Mouse (Mus musculus): ENCODE measurements around the gene A4galt. TPM values are rescaled to one million over a fixed set of nuclear protein-coding genes. Genes with fewer than 3 reads are reported as not detected.

The A4galt gene
- total RNA-seq, 2 experiments from 2014 or later = 3.4 to 8.3 TPM

- DNase-seq = no peak
- intact Hi-C loops (cut with DNase I) = no loop called here
These were observed 71.6 kb downstream of the A4galt start for GRCm38 (mm10) chr15:83180004-83180403.

Other genes starting within 250 kb of the A4galt start
- 1 to 10 TPM; 2.3 to 4.4 TPM for gene Nfam1, start 218.5 kb downstream of the A4galt start, total RNA-seq (2021)
- gene Serhl, start 162.3 kb downstream of the A4galt start, total RNA-seq (2021) = 10 to 100 TPM; 43.6 to 46.5 TPM
- gene Rrp7a, start 129.0 kb downstream of the A4galt start, total RNA-seq (2021) = 10 to 100 TPM; 42.3 to 42.8 TPM
- gene Poldip3, start 102.4 kb downstream of the A4galt start, total RNA-seq (2021) = 10 to 100 TPM; 26.6 to 29.1 TPM
- gene Cyb5r3, start 79.2 kb downstream of the A4galt start, total RNA-seq (2021) = 10 to 100 TPM; 88.0 to 94.8 TPM
- gene Arfgap3, start 98.5 kb upstream of the A4galt start, total RNA-seq (2021) = 10 to 100 TPM; 11.0 to 12.2 TPM
- 100 to 1,000 TPM; 174 to 191 TPM for gene Pacsin2, start 212.8 kb upstream of the A4galt start, total RNA-seq (2021)